Mouse (Mus musculus) ES-E14 (cell line): ENCODE measurements at regions not wholly inside any gene's neighbourhood (a gene's known extent, or its start where the extent isn't known, plus 50 kb on each side); places are given as distances from the start of the nearest gene placed in this dataset.

Source experiments
- CHD2 ChIP-seq: IDR thresholded peaks from 2 replicates; pipeline ENCODE4 v1.6.1; 2014; ENCODE audit warnings: mild to moderate bottlenecking, low read depth, low read length, inconsistent platforms
- HCFC1 ChIP-seq: IDR thresholded peaks from 2 replicates; pipeline ENCODE4 v1.6.1; 2012; ENCODE audit warnings: low read length, inconsistent platforms, borderline replicate concordance; ENCODE audit not compliant: insufficient read depth
- MAFK ChIP-seq: IDR thresholded peaks from 2 replicates; pipeline ENCODE4 v1.6.1; 2014; ENCODE audit warnings: mild to moderate bottlenecking, low read depth, low read length, inconsistent platforms; ENCODE audit not compliant: insufficient read depth
- ZC3H11A ChIP-seq: IDR thresholded peaks from 2 replicates; pipeline ENCODE4 v1.6.1; 2012; ENCODE audit warnings: low read depth, mild to moderate bottlenecking, inconsistent platforms, low read length, borderline replicate concordance
- ZNF384 ChIP-seq: IDR thresholded peaks from 2 replicates; pipeline ENCODE4 v1.6.1; 2012; ENCODE audit warnings: low read depth, low read length, inconsistent platforms

GRCm38 (mm10) chr14:98520966-98521365, 351.4 kb upstream of the Dach1 start:
- TF ChIP-seq MAFK (no peak), ZNF384 (no peak), ZC3H11A (no peak), HCFC1 (no peak), CHD2 (no peak)
